Mouse (Mus musculus) left cerebral cortex, postnatal 14 days (tissue): Measurements from ENCODE around the gene Igfbp7. TPM values are rescaled to one million over a fixed set of nuclear protein-coding genes. Genes with fewer than 3 reads are reported as not detected.

Source experiments
- DNase-seq, 2 experiments: peaks; one replicate each; pipeline ENCODE4 v3.0.0; 2021 to 2022; ENCODE audit warnings: low spot score in 2 of 2, mixed read lengths in 1 of 2
- intact Hi-C: fragments of 180-260 bp; cut with DNase I; formaldehyde crosslinking; loops from one replicate; pipeline ENCODE4 v1.15.1; 2025
- total RNA-seq, 2 experiments: library from RNA; stranded (reverse); gene quantifications; 2 replicates each; pipeline ENCODE4 v1.2.3; 2021

The Igfbp7 gene
- total RNA-seq, 2 experiments from 2014 or later = 66.5 to 70.9 TPM

DNA sequence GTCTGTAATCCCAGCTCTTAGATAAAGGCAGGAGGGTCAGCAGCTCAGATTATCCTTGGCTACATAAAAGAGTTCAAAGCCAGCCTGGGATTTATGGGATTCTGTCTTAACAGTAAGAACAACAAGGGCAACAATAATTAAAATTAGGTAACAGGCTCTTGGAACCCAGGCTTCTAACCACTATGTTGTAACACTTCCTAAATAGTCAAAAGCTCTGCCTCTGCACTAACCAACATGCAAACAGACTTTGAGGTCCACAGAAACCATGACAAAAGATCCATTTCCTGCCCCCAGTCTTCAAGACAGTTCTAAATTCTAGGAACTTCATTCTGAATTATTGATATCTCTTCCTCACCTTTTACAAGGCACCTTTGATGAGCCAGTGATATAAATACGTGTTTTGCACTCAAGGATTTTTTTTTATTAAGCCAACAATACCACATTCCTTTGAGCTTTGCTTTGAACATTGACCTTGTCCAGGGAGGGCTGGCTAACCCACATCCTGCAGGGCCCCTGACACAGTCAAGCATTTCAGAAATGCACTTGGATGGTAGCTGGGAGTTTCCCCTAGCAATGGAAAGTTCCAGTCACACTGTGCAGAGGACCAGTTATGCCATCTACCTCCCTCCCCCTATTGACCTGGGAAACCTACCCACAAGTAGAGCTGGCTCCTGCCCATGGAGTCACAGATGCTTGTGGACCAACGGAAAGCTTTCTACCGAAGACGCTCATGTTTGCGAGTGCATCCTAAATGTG lies 23.9 kb downstream of the Igfbp7 start:
- no peak for DNase-seq
- intact Hi-C loops = no loop called here

DNA sequence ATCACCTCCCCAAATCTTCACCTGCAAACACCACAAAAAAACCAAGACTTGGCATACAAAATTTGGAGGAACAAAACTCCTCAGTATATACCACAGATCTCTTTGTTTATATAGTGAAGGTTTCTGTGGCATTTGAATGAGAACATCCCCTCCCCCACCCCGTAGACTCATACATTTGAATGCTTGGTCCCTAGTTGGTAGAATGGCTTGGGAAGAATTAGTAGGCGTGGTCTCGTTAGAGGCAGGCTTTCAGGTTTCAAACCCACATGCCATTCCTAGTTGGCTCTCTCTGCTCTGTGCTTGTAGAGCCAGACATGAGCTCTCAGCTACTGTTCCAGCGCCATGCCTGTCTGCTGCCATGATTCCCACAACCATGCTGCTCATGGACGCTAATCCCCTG lies 26.2 kb downstream of the Igfbp7 start:
- DNase-seq = no peak
- intact Hi-C loops = no loop called here

DNA sequence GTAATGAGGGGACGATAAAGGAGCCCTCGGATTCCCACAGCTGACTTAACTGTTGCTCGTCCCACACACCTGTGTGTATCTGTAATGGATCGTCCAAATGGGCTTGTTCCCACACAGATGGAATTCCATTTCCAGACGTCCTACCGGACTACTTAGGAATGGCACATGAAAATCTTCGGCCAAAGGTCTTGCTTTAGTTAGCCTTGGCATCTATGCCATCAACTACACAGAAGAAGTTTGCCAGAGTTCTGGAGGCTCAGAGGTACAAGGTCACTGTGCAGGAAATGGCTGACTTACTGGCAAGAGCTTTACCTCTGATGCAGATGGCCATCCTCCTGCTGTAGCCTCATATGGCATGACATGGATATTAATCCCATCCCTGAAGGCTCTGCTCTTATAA lies 26.6 kb downstream of the Igfbp7 start:
- intact Hi-C loops = no loop called here
- DNase-seq = no peak

DNA sequence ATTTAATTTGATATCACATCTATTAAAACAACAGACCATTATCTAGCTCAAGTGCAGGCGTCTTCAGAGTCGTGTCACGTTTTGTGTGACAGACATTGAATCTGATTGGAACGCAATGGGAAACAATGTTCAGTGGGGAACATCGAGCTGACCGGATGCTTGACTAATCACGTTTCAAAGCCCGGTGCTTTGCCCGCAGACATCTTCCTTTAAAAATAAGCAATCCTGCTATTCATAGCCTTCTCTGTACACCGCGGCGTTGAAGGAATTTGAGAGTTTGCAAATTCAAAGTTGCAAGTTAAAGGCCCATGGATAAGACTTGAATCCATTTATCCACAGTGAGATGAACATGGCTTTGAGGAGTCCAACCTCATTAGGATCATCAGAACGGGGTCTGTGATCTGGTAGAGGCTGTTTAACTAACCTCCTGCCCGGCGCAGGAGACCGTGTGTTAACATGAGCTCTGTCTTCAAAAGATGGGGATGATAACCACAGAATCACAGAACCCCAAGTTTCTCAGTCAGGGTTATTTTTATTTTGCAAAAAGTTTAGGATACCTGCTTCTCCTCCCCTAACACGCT lies 27.4 kb downstream of the Igfbp7 start:
- intact Hi-C loops = no loop called here
- DNase-seq = no peak

DNA sequence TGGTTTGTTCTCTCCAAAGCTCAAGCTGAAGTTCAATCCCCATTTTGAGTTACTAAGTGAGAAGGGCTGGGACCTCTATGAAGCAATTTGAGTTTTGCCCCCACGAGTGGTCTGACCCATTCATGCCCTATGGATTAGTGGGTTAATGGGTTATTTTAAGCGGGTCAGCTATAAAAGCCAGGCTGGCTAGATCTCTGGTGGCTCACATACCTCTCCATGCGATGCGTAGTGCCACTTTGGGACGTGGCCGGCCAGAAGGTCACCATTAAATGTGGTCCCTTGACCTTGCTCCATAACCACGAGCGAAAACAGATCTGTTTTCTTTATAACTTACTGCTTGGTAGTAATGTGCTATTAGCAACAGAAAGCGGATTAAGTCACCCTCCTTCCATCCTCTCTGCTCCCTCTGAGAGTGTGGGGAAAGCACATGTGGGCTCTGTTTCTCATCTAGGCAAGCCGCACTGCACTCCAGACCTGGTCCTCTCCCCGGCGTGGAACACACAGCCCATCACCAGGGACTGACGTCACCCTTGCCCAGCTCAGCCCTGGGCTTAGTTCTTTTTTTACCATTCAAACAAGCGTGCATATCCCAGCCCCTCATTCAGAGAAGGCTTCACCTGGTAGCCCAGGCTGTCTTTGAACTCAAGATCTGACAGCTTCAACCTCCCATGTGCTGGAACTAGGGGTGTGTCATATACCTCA lies 28.3 kb downstream of the Igfbp7 start:
- no peak for DNase-seq
- intact Hi-C loops = no loop called here

DNA sequence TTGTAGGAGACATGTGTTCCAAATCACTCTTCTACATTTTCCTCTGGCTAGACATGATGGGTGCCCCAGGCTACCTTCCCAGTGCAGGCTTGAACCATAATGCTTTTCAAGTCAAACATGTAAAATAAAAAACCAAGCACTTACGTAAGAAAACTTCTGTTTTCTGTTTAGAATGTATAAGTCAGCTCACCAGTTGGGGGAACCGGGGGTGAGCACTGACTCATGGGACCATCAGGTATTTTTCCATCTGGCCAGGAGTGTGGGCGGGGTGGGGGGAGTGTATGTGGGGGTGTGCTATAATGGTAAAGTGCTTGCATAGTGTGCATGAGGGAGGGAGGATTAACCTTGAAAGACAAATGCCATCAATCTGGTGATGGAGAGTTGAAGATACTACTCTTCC lies 29.8 kb downstream of the Igfbp7 start:
- intact Hi-C loops = no loop called here

DNA sequence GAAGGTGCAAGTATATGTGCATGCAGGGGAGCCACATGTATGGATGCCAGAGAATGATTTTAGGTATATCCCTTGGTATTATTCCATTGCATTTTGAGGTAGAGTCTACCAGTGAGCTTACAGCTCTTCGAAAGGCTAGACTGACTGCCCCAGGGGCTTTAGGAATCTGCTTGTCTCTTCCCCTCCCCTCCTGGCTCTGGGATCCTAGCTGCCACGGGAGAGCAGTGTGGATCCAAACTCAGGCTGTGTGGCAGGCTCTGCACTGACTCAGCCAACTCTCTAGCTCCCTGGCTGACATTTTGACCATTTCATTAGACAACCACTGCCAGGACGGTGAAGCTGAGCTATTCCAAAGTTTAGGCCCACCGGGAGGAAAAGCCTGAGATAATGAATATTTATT lies 32.3 kb downstream of the Igfbp7 start:
- DNase-seq = no peak
- intact Hi-C loops = no loop called here

More for the DNA sequence above, 29.8 kb downstream of the Igfbp7 start:
- DNase-seq = no peak

DNA sequence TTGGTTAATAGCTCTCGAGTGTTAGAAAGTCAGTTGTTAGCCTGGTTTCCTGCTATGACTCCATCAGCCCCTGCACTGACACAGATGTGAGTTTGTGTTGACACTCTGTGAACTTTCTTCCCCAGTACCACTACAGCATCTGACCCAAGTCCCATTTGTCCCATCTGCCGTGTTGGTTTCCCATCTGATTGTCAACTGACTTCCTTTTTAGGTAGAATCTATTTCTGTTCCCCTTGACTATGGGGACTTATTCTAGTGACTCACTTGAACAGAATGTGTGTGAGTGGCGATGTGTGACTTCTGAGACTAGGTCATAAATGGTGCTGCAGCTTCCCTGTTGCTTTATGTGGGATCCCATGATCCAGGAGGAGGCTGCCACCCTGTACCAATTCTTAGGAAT lies 32.9 kb downstream of the Igfbp7 start:
- intact Hi-C loops = no loop called here
- DNase-seq = no peak

DNA sequence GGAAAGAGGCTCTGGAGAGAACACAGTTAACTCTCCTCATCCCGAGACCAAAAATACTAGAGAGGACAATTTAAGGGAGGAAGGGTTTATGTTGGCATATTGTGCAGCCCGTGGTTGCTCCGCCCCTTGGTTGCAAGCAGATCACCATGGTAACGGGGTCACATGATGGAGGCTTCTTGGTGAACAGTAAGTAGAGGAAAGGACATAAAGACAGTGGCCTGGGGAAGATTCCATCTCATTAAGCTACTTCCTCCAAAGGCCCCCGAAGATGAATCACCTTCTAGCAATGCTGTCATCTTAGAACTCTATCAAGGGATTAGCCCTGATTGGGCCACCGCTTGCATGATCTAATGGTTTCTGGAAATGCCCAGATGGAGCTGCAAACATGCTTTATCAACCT lies 35.1 kb downstream of the Igfbp7 start:
- no peak for DNase-seq
- intact Hi-C loops = no loop called here

DNA sequence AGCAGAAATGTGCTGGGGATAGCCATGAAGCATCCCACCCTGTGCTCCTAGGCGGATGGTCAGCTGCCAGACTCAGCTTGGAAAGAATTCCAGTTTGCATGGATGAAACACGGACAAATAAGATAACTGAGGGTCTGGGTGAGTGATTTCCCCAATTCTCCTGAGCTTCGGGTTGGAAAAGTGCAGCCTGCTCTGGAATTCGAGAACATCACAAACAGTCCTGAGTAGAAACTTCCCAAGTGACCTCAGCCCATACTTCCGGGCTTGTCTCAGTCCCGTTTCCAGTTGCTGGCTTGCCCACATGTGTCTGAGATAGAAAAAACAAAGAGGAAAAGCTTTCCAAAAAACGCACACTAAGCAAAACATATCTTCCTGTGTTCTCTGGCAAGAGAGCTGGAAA lies 35.6 kb downstream of the Igfbp7 start:
- no peak for DNase-seq
- intact Hi-C loops = no loop called here

DNA sequence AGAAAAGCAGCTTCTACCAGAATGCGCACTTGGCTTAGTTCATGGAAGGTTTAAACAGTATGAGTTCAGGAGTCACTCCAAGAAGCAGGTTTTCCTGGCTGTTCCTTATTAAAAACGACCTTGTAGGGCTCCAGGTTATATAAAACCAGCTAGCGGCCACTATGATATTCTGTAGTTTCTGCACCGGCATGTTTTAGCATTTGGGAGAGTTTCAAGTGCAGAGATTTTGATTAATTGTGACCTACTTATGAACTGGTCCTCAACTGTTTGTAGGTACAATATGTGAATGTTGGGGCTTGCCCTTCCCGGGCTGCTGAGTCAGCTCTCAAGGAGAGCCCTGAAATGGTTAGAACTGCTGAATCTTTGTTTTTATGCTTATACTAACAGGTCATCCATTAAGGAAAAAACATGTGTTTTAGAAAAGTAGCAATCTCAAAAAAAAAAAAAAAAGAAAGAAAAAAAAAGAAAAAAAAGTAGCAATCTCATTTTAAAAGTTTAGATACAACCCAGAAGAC lies 37.4 kb downstream of the Igfbp7 start:
- DNase-seq = no peak
- intact Hi-C loops = no loop called here

DNA sequence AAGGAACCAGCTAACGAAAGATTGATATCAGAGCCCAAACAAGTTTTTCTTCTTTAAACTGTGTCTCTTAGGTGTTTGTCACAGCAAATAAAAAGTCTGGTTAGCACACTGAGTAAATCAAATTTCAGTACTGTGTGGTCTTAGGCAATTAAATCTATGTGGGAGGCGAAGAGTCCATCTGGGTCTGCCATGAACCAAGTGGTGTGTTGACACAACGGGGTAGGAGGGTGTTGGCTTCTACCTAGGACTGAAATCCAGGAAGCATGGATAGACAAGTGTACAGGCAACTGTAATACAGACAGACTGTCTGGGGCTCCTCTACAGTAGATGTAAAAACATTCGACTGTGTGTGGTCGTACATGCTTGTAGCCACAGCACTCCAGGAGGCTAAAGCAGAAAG lies 38.4 kb downstream of the Igfbp7 start:
- intact Hi-C loops = no loop called here
- DNase-seq = no peak

DNA sequence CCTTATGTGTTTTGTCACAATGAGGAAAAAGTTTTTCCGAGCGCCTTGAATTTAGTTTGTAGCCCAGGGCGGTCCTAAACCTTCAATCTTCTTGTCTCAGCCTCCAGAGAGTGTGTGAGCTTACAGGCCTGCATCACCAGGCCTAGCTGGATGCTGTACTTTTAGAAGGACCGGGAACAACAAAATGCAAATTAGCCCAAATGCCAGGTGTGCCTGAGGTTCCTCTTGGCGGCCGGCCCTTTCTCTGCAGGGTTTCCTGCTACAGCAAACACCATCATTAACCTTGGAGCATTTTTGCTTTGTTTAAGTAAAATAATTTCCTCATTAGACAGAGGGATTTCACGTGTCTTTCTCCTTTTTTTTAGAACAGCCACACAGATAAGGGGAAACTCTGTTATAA lies 39.6 kb downstream of the Igfbp7 start:
- DNase-seq = no peak

DNA sequence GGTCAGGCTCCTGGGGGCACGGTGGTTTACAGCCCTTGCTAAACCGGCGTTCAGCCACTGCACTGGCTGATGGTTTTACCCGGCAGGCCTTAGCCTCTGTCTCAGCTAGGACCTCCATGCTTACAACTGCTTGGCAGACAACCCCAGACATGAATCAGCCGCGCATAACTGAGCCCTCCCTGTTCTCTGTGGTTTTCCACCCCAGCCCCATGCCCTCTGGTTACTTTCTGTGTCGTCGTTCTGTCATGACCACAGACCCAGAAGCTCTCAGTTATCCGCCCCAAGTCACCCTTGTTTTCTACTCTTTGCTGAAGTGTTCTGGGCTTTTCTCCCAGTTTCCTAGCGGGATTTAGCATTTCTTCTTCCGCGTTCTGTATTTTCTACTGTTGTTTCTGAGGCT lies 40.2 kb downstream of the Igfbp7 start:
- no peak for DNase-seq

More for the DNA sequence above, 39.6 kb downstream of the Igfbp7 start:
- intact Hi-C loops = no loop called here

DNA sequence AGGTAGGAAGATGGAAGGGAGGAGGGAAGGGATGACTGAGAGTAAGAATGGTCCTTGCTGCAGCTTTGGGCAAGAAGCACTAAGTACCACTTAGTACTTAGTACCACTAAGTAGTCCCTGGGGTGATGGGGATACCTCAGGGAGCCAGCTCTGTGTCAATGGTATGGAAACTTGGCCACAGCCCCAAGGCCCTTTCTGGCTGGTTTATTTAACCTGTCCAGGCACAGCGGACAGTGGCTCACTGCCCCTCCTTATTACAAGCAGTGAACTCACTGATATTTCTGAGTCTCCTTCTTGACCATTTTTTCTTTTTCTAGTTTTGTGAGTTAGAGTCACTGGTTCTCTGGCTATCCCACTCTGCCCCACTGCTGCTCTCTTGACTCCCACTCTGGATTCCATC lies 40.7 kb downstream of the Igfbp7 start:
- no peak for DNase-seq
- intact Hi-C loops = no loop called here

More for the DNA sequence above, 40.2 kb downstream of the Igfbp7 start:
- intact Hi-C loops = no loop called here

DNA sequence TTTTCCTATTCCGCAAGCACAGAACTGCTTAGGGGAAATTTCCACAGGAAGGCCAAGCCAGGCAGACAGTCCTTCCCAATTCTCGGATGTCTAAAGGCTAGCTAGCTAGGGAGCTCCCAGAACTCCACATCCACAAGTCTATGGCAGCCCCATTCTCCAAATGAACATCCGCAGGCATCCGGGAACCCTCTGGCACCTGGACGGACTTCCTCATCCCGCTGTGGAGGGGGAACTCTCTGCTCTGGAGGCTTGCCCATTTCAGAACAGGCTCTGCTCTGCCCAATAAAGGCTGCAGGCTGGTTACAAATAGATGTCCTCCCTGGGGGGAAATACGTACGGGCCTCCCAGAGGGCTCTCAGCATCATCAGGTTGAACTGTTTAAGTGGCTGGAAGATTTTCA lies 41.5 kb downstream of the Igfbp7 start:
- intact Hi-C loops = no loop called here
- no peak for DNase-seq

DNA sequence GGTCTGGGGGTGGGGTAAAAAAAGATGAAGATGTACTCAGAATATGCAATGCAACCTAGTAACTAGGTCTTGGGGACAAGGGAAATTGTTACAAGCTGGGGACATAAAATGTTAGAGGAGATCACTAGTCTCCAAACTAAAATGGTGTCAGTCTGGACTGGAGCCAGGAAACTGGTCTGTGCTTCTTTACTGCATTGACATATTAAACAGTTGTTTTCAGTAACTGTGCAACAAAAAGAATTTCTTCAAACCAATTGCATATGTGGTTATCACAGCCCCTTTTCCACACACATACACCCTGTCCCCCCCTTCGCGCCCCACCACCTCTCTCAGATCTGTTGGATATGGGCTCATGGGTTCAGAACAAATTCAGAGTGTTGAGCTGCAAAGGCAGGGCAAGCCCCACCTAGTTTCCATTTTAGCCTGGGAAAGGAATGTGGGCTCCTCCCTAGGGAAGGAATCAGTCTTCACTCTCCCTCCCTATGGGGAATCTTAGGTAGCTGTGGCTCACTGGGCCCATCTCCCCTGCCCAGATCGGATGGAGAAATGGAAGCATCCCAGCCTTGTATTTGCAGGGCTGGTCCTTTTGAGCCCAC lies 43.3 kb downstream of the Igfbp7 start:
- intact Hi-C loops = no loop called here
- no peak for DNase-seq

DNA sequence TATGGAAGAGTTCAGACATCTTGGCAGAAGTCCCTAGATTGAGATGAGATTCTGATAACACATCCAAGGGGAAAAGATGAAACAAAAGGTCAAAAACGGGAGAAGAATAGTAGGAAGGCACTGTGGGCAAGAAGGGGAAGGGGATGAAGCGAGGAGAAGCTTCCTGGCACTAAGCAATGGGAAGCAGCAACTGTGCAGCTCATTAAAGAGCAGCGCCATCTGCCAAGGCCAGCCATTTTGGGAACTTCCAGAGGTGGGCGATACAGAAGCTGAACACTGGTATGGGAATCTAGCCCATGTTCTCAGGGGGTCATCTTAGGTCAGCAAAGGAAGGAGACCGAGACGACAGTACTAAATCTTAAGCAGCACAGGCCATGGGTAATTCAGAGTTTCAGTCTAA lies 44.2 kb downstream of the Igfbp7 start:
- DNase-seq = peak; percentile 44 to 55
- intact Hi-C loops = no loop called here

DNA sequence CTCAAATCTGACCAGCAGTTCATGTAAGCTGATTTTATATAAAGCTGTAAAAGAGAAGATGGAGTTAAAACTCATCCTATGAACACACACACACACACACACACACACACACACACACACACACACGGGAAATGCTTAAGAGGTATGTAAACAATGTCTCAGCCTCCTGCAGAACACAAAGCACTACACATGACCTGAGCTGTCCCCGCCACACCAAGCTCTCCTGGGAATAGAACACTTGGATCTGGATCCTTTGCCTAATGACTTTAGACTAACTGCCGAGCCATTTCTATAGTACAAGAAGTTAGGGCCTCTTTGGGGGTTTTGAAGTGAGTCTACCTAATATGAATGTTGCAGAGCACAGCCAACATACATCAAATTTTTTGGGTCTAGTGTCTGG lies 45.7 kb downstream of the Igfbp7 start:
- DNase-seq = no peak
- intact Hi-C loops = no loop called here

DNA sequence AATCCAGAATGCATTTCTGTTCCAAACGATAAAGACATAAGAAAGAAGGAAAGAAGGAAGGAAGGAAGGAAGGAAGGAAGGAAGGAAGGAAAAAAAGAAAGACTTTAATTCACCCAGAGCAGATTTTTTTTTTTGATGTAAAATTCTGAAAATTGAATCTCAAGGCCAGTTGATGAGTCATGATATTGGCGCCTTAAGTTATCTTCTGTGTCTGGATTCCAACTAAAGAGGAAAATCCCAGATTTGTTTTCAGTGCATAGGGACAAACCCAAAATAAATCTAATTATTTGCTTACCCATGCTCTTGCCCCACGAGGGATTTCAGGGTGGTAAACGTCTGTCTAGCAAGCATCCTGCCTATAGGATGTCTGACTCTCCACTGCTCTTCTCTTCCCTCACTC lies 46.8 kb downstream of the Igfbp7 start:
- no peak for DNase-seq
- intact Hi-C loops = no loop called here
